Mouse (Mus musculus) cerebellum, postnatal 25 days (tissue): ENCODE measurements around the gene Hectd4.
A peak's percentile ranks its signal among the peaks of the same experiment; 100 is the strongest.

Source experiments
- DNase-seq, 2 experiments: peaks; one replicate each; pipeline ENCODE4 v3.0.0; 2021; ENCODE audit warnings: mixed read lengths in 2 of 2

The Hectd4 gene

DNA sequence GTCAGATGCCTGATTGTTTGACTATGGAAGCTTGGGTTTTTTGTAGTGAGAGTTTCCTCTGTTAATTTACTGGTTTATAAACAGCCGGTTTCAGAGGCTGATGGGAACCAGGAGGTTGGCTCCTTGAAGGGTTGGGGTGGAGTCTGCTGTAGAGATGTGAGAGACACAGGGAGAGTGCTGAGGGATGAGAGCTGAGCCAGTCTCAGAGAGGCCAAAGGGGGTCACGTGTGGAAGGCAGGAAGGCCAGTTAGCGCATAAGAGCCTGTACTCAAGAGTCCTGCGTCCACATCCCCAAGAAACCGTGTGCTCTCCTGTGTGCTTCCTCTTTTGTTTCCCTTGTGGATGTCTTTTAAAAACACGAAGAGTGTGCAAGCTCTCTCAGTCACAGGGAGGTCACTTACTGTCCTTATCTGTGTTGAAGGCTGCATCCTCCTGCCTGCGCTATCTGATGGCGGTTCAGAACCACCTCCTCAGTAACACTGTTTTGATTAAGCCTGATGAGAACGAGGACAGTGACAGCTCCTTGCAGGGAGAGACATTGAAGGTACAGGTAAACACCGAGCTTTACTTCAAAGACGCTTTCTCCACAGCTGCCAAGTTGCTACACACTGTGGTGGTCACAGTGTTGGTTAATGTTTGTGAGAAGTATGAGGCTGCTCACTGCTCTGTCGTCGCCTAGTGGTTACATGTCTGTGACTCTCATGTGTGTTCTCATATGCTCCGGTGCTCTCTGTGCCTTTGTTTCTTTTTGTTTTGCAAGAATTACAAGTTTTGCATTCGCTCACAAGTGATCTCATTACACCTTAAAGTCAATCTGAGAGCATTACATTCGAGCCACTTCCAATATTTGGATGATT is 72.5 kb downstream of the Hectd4 start:
- no peak for DNase-seq

DNA sequence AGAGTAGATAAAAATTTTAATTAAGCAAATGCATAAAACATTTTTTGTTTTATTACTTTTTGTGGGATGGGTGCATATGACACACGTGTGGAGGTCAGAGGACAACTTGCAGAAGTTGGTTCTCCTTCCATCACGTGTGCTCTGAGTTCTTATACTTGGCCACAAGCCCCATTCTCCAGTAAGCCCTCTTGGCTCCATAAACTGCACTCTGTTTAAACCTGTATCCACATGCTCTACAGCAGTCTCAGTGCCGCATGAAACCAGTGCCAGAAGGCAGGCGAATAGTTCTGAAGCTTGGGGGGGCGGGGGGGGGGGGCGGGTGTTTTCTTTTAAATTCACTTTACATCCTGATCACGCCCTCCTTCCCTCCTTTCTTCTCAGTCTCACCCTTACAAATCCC is 85.0 kb downstream of the Hectd4 start:
- no peak for DNase-seq

DNA sequence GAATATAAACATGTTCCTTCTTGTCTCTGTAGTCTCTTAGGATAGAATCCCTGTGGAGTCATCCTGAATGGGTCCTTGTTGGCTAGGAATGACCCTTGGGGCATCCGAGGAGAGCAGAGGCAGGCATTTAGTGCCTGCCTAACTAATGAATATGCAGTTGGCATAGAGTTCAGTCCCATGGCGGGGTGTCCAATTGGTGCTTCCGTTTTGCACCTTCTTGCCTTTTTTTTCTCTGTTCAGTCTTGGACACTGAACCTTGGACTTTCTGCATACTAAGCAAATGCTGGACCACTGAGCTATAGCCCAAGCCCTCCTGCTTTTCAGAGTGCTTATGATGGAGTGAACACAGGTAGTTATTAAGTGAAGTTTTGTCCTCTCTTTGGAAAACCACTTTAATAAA is 87.6 kb downstream of the Hectd4 start:
- no peak for DNase-seq

DNA sequence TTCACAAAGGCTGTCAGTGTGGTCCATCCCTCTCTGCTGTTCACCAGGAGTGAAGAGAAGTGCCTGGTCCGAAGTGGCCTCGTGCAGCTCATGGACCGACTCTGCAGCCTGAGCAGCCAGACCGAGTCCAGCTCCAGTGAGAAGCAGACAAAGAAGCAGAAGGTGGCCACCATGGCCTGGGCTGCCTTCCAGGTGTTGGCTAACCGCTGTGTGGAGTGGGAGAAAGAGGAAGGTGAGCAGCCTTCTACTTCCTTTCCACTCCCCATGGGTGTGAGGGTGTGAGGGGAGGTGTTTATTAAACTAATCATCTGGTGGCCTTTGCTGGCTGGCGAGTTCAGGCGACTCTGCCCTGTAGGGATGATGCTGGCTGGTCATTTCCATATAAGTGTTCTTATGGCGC is 91.6 kb downstream of the Hectd4 start:
- DNase-seq: no peak

DNA sequence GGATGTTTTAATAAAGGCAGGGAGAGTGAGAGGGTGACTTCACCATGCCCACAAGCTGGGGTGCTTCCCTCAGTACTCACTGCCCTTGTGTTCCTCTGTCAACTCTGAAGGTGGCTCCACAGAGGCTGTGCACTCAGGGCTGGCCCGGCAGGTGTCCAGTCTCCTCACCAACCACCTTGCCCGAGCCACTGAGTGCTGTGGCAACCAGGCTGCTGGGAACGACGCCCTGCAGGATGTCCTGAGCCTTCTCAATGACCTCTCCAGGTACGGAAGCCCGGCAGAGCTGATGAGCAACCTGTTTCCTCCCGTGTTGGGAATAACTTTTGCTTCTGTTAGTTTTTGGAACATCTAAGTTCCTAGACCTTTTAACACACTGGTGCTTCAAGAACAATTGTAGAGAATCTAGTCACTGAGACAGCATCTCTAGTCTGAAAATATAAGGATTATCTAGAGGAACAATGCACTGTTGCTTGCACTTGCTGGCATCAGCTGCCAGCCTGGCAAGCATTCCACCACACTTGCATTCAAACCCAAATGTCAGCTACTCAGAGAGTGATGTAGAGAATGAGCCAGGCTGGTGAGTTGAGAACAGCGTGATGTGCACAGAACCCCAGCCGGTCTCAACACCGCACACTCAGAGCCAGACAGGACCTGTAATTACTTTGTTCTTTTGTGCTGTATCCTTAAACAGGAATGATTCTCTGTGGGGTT is 93.9 kb downstream of the Hectd4 start:
- DNase-seq: peak; percentile 50 to 68

DNA sequence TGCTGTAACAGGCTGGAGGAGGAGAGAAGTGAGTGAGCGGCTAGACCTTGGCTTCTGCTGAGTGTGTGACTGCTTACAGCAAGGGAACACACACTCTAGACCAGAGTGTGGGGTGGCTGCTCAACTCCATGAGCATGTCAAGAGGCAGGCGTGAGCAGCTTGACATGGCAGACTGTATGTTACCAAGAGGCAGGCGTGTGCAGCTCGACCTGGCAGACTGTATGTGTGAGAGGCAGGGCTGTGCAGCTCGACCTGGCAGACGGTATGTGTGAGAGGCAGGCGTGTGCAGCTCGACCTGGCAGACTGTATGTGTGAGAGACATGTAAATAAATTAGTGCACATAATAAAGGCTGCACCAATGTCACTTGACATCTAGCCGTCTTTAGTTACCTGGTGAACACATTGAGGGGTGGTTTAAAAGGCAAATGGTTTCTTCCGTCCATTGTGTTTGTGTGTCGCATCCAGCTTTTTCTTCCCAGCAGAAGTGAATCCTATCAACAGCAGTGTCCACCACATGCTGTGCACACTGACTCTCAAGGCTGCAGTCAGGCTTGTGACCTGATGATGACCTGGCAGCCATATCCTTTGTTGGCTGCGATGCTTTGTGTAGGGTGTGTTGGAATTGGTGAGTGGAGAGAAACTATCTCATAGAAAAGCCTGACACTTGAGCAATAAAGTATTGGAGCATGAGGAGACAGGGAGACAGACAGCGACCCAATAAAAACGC is 106.2 kb downstream of the Hectd4 start:
- no peak for DNase-seq

DNA sequence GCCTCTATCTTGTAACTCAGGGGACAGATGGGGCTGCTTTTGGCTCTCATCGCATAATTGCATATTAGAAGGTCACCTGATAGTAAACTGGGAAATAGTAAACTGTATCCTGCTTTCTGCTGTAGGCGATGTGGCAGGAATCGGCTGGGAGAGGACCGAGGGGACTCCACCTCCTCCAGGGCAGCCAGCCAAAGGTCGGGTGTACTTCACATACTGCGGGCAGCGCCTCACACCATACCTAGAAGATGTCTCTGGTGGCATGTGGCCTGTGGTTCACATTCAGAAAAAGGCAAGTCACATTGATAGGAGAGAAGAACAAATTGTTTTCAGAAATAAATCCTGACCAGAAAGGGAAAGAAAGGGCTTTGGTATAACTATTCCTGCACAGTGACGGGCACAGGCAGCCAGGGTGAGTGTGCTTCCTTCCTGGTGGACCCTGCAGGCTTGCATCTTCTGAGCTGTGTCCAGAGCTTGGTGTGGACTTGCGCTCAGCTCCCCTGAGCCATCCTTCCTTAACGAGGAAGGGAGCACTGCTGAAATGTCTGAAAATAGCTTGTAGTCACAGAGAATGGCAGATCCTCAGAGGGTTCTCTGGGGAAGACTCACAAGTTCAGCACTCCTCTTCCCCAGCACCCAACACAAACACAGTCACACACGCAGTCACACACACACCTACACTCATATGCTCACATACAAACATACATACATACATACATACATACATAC is 109.5 kb downstream of the Hectd4 start:
- peak in 1 of 2 experiments; percentile 66 for DNase-seq

DNA sequence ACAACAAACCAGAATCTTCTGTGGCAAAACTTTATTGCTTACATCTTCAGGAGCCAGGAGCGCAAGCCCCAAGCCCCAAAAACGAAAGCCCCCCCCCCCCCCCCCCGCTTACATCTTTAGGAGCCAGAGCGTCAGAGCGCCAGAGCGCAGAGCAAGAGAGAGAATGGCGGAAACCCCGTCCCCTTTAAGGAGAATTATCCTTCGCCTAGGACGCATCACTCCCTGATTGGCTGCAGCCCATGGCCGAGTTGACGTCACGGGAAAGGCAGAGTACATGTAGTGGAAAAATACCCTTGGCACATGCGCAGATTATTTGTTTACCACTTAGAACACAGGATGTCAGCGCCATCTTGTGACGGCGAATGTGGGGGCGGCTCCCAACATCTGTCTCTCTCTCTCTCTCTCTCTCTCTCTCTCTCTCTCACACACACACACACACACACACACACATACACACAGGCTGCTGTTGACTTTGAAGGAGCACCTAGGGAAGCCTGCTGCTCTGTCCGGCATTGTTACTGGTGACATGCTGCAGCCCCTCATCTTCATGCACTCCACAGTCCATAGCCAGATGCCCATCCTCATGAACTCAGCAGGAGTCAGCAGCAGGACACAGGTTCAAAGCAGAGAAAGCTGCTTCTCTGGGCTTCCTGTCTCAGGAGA is 110.3 kb downstream of the Hectd4 start:
- DNase-seq: peak in 1 of 2 experiments; percentile 23

DNA sequence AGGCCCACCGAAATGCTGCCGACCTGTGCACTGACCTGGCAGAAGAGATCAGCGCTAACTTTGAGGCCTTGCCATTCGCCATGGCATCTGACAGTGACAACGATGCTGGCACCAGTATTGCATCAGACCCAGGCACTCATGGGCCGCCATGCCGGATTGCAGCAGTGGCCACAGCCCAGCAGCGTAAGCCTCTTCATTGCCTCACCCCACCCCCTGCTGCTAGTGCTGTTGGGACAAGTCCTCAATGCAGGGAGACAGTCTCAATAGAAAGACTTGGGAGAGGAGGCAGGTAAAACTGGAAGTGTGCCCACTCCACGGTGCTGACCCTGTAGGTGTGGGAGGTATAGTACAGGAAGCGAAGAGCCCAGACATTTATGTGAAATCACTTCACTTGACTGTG is 111.7 kb downstream of the Hectd4 start:
- no peak for DNase-seq

DNA sequence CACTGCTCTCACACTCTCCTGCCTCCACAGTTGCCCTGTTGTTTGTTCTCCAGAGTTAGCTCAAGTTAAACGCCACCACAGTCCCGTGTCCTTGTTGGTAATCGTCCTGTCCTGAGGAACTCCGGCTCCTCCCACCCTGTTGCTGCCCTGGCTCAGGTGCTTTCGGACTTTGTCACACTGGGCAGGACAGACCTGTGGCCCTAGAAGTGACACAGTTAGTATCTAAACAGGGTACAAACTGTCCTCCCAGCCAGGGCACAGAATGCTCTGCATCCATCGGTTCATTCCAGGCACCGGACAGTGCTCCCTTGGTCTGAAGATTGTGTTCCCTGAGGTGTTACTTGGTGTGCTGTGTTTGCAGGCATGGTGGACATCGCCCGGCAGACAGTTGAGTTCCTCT is 114.0 kb downstream of the Hectd4 start:
- DNase-seq: no peak

DNA sequence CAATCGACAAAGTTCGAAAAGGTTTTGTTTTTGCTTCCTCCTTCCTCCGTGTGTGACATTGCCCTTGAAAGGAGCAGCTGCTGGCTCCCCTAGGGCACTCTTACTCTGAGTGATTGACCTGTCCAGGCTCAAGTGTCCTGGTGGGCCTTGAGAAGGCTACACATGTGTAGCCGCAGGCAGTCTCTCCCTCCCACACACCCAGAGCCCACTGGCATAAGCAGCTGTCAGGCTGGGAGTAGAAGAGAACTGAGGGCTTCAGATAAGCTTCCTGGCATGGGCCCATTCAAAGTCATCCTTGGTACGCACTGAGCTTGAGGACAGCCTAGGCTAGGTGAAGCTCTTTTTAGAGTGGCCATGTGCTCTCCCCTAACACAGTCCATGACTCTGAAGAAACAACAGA is 114.4 kb downstream of the Hectd4 start:
- DNase-seq: no peak

DNA sequence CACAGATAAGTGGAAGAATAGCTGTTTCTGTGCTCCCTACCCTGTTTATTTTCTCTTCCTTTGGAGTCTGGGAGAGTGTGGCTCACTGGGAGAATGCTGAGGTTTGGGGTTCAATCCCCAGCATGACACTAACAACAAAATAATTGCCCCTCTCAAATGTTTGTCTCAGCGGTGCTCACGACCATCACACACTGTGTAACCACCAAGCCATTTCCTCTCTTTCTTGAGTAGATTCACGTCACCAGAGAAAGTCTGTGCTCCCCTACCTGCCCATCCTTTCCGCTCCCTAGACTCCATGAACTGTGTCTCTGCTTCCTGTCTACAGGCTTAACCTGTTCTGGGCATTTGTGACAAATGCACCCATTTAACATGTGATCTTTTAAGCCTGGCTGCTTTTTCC is 115.4 kb downstream of the Hectd4 start:
- DNase-seq: no peak

DNA sequence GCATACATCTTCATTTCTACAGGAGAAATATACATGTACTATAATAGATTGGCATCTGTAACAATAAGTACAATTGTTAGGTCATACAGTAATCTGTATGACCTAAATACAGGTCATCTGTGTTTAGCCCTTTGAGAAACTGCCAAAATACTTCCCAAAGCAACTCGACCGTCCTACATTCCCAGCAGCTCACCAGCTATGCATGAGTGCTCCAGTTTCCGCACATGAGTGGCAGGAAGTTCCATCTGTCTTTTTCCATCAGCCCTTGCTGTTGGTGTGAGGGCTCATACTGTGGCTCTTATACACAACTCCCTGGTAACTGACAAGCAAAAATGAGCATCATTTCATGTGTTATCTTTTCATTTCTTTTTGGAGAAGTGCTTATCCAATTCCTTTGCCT is 116.0 kb downstream of the Hectd4 start:
- DNase-seq: peak; percentile 59 to 70

DNA sequence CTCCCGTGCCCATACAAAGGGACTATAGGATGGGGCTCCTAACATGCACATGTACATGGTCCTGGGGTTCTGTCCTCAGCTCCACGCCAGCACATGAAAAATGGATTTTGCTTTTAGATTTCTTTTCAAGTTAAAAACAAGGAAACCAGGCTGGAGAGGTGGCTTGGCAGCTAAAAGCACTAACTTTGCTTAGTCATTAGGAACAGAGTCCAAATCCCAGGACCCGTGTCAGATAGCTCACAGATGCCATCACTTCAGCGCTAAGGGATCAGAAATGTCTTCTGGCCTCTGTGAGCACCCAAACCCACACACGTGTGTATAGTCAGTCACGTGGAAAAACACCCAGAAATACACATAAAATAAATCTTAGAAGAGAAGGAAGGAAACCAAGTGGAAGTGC is 116.8 kb downstream of the Hectd4 start:
- no peak for DNase-seq

DNA sequence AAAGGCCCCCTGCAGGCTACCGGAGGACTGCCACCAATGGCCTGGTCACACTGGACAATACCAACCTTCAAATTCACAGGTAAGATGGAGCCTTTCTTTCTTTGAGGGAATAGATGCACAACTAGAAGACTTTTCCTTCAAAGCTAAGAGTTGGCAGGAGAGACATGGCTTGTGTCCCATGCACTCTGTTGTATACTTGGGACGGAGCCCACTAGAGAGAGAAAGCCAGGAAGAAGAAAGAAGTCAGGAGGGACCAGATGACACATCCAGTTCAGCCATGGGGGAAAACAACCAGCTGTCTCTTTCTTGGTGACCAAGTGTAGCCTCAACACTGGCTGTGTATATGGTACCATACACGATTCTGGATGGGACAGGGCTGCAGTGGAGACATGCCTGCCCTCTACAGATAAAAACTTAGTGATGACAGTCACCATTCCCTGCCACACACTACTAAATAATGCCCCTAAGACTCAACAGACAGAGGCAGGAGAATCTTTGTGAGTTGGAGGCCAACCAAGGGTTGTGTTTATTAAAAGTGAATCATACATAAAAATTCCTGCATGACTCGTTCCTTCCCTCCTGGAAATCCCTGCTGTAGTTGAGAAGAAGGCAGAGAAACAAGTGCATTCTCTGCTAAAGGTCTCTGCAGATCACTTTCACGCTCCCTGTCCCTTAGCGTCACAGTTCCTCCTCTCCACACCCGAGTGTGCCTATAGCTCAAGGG is 119.7 kb downstream of the Hectd4 start:
- peak; percentile 62 to 65 for DNase-seq

DNA sequence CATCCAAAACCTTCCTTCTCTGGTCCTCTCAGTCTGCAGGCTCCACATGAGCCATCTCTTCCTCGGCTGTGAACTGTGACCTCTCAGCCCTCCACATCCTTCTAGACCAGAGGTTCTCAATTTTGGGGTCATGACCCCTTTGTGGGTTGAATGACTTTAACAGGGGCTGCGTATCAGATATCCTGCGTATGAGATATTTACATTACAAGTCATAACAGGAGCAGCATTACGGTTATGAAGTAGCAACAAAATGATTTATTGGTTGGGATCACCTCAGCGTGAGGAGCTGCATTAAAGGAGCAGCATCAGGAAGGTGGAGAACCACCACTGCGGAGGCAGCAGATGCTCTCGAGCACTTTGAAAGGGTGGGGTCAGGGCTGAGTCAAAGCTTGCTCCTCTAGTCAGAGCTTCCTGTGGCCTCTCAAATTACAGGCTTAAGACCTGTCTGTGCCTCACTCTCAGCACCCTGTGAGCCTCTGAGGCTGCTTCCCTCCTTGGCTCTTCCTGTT is 121.0 kb downstream of the Hectd4 start:
- DNase-seq: no peak

DNA sequence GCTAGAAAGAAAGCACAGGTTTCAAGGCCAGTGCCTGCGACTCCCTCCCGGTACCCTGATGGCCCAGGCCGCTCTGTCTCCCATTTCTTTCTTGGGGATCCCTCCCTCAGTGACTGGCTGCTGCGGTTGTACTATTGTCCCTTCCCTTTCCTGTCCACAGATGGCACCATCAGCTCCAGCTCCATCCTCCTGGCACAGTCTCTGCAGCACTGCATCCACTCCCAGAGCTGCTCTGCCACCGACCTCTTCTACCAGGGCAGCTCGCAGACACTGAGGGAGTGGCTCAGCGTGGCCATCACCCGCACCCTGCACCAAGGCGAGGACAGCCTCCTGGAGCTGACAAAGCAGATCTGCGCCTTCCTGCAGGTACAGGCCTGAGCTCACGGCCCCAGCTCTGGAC is 122.5 kb downstream of the Hectd4 start:
- peak; percentile 50 to 55 for DNase-seq

DNA sequence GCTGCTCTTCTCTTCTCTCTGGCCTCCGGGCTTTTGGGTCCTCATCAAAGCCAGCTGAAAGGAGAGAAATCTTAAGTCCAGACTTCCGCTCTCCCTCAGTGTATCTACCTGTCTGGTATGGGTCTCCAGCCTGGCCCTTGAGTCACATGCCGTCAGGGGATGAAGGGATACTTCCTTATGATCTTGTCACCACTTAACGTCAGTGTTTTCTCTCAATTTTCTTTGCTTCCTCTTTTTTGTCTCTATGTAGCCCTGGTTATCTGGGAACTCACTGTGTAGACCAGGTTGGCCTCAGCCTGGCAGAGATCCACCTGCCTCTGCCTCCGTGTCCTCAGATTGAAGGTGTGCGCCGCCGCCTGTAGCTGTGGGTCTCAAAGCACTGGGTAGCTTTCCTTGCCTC is 124.0 kb downstream of the Hectd4 start:
- no peak for DNase-seq

DNA sequence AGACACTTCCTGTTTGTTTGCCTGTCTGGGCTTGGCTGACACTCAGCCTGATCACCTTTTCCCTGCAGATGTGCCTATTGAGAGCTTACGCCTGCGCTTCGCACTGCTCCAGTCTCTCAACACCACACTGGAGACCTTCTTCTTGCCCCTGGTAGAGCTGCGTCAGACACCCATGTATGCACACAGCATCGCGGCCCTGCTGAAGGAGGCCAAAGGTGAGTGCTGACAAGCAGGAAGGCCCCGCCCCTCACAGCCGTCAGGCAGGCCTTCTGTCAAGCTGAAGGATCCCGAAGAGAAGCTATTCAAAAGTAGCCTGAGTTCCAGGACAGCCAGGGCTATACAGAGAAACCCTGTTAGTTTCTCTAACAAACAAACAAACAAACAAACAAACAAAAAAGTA is 139.2 kb downstream of the Hectd4 start:
- DNase-seq: no peak

DNA sequence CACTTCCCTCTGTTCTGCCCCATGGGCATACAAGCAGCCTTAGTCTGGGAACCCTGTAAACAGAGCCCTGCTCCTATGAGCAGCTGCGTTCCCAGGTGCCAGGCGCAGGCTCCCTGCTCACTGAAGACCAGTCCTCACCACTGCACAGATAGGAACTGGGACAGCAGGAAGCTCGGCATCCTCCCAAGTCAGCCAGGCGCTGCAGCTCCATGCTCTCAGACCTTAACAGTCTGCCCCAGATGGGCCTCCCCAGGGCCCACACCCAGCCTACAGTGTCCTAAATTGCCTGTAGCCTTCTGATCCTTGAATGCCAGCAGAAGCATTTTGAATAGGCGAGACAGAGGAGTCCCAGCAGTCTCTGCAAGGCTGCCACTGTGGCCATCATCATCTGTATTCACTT is 141.7 kb downstream of the Hectd4 start:
- peak; percentile 47 to 53 for DNase-seq

DNA sequence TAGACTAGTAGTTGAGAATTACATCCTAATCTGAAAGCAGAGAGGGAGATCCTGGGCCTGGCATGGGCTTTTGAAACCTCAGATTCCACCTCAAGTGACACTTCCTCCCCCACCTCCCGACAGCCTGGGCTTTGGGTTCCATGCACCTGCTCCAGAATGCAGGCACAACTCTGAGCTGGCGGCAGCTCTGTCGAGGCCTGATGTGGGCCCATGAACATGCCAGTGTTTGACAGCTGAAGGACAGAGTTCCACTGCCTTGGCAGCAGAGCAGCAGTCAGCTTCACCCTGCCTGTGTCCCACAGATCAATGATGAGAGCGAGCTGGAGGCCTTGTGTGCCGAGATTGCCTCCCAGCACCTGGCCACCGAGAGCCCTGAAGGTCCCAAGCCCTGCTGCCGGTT is 143.4 kb downstream of the Hectd4 start:
- DNase-seq: no peak
